Mouse (Mus musculus) MEL (cell line): ENCODE data around the gene Gm28305. TPM values are rescaled to one million over a fixed set of nuclear protein-coding genes. Genes with fewer than 3 reads are reported as not detected.

Experiments
- DNase-seq: peaks from one replicate; pipeline ENCODE4 v3.0.0; 2011; ENCODE audit warnings: low read depth, low spot score
- H3K27ac ChIP-seq: 2 replicates; pipeline ENCODE4 v1.5.1; 2012; ENCODE audit warnings: low read depth, mild to moderate bottlenecking, control low read depth, low read length, moderate library complexity; ENCODE audit not compliant: control insufficient read depth
- H3K27me3 ChIP-seq, 2 experiments: fragments of 150-350 bp in 1 of 2; sonication (generic) in 1 of 2; 2 replicates each; pipeline ENCODE4 v1.6.1; 2012; ENCODE audit warnings: low read length in 2 of 2, mild to moderate bottlenecking in 2 of 2, improper control_type of control experiment in 1 of 2, moderate library complexity in 1 of 2; ENCODE audit not compliant: insufficient read depth in 2 of 2, control insufficient read depth in 1 of 2
- H3K36me3 ChIP-seq, 2 experiments: 2 replicates each; pipeline ENCODE4 v1.6.1; 2012 to 2014; ENCODE audit warnings: low read length in 2 of 2, improper control_type of control experiment in 1 of 2, inconsistent platforms in 1 of 2, mild to moderate bottlenecking in 1 of 2; ENCODE audit not compliant: insufficient read depth in 2 of 2, control insufficient read depth in 1 of 2
- H3K4me1 ChIP-seq, 2 experiments: fragments of 150-350 bp in 1 of 2; sonication (generic) in 1 of 2; 2 replicates each; pipeline ENCODE4 v1.6.1; 2012; ENCODE audit warnings: low read length in 2 of 2, improper control_type of control experiment in 1 of 2, mild to moderate bottlenecking in 1 of 2; ENCODE audit not compliant: insufficient read depth in 2 of 2, control insufficient read depth in 1 of 2
- H3K4me3 ChIP-seq, 2 experiments: fragments of 150-350 bp in 1 of 2; sonication (generic) in 1 of 2; 2 replicates each; pipeline ENCODE4 v1.5.1; 2012; ENCODE audit warnings: low read depth in 2 of 2, low read length in 2 of 2, mild to moderate bottlenecking in 2 of 2, moderate library complexity in 2 of 2, control low read depth in 1 of 2, improper control_type of control experiment in 1 of 2; ENCODE audit not compliant: control insufficient read depth in 1 of 2, insufficient read depth in 1 of 2
- H3K79me2 ChIP-seq: 2 replicates; pipeline ENCODE4 v1.6.1; 2012; ENCODE audit warnings: mild to moderate bottlenecking, low read length, moderate library complexity; ENCODE audit not compliant: control insufficient read depth, poor library complexity, insufficient read depth
- H3K9ac ChIP-seq: 2 replicates; pipeline ENCODE4 v1.6.1; 2012; ENCODE audit warnings: low read depth, mild to moderate bottlenecking, control low read depth, low read length, moderate library complexity; ENCODE audit not compliant: control insufficient read depth, poor library complexity, severe bottlenecking
- H3K9me3 ChIP-seq: fragments of 150-350 bp; sonication (generic); replicated peaks from 2 replicates; pipeline ENCODE4 v1.6.1; 2012; ENCODE audit warnings: mild to moderate bottlenecking, low read length, improper control_type of control experiment, moderate library complexity; ENCODE audit not compliant: insufficient read depth
- CHD1 ChIP-seq: IDR thresholded peaks from 2 replicates; pipeline ENCODE4 v1.6.1; 2012; ENCODE audit warnings: low read depth, mild to moderate bottlenecking, inconsistent platforms, low read length, improper control_type of control experiment
- CHD2 ChIP-seq: IDR thresholded peaks from 2 replicates; pipeline ENCODE4 v1.6.1; 2011; ENCODE audit warnings: low read length, improper control_type of control experiment
- CTCF ChIP-seq, 3 experiments: IDR thresholded peaks in 2 of 3; conservative IDR thresholded peaks in 1 of 3; 2 replicates each; pipeline ENCODE4 v1.5.1; 2011 to 2012; ENCODE audit warnings: low read length in 3 of 3, low read depth in 2 of 3, mild to moderate bottlenecking in 2 of 3, improper control_type of control experiment in 1 of 3, inconsistent platforms in 1 of 3, mixed read lengths in 1 of 3, moderate library complexity in 1 of 3; ENCODE audit not compliant: control insufficient read depth in 1 of 3, insufficient read depth in 1 of 3, poor library complexity in 1 of 3, severe bottlenecking in 1 of 3
- HCFC1 ChIP-seq: IDR thresholded peaks from 2 replicates; pipeline ENCODE4 v1.6.1; 2012; ENCODE audit warnings: low read depth, mild to moderate bottlenecking, inconsistent platforms, low read length, improper control_type of control experiment, moderate library complexity
- JUND ChIP-seq: IDR thresholded peaks from 2 replicates; pipeline ENCODE4 v1.6.1; 2011; ENCODE audit warnings: low read depth, mild to moderate bottlenecking, improper control_type of control experiment, low read length
- KAT2A ChIP-seq: conservative IDR thresholded peaks from 2 replicates; pipeline ENCODE4 v1.6.1; 2012; ENCODE audit warnings: low read depth, low read length, improper control_type of control experiment, inconsistent platforms
- MAFK ChIP-seq: IDR thresholded peaks from 2 replicates; pipeline ENCODE4 v1.6.1; 2011; ENCODE audit warnings: low read depth, mild to moderate bottlenecking, low read length, improper control_type of control experiment, borderline replicate concordance
- MAZ ChIP-seq: IDR thresholded peaks from 2 replicates; pipeline ENCODE4 v1.6.1; 2012; ENCODE audit warnings: low read depth, mild to moderate bottlenecking, inconsistent platforms, low read length, improper control_type of control experiment
- MYB ChIP-seq: IDR thresholded peaks from 2 replicates; pipeline ENCODE4 v1.6.1; 2011; ENCODE audit warnings: mild to moderate bottlenecking, low read depth, low read length, improper control_type of control experiment
- NELFE ChIP-seq: IDR thresholded peaks from 2 replicates; pipeline ENCODE4 v1.6.1; 2011; ENCODE audit warnings: low read depth, low read length, improper control_type of control experiment
- NRF1 ChIP-seq: IDR thresholded peaks from 2 replicates; pipeline ENCODE4 v1.6.1; 2014; ENCODE audit warnings: low read depth, mild to moderate bottlenecking, inconsistent platforms, low read length, improper control_type of control experiment, moderate library complexity; ENCODE audit not compliant: poor library complexity, insufficient read depth, severe bottlenecking
- POLR2AphosphoS2 ChIP-seq: IDR thresholded peaks from 2 replicates; pipeline ENCODE4 v1.6.1; 2011; ENCODE audit warnings: low read length, improper control_type of control experiment
- RAD21 ChIP-seq: IDR thresholded peaks from 2 replicates; pipeline ENCODE4 v1.6.1; 2011; ENCODE audit warnings: mild to moderate bottlenecking, low read depth, low read length, improper control_type of control experiment
- SIN3A ChIP-seq: IDR thresholded peaks from 2 replicates; pipeline ENCODE4 v1.6.1; 2012; ENCODE audit warnings: low read length, improper control_type of control experiment, inconsistent platforms
- SMC3 ChIP-seq: IDR thresholded peaks from 2 replicates; pipeline ENCODE4 v1.6.1; 2011; ENCODE audit warnings: low read depth, low read length, improper control_type of control experiment
- TAL1 ChIP-seq: IDR thresholded peaks from 2 replicates; pipeline ENCODE4 v1.6.1; 2012; ENCODE audit warnings: mild to moderate bottlenecking, inconsistent platforms, low read length, moderate library complexity, mixed read lengths
- TCF12 ChIP-seq: IDR thresholded peaks from 2 replicates; pipeline ENCODE4 v1.6.1; 2014; ENCODE audit warnings: low read depth, mild to moderate bottlenecking, inconsistent platforms, low read length, improper control_type of control experiment, moderate library complexity
- UBTF ChIP-seq: IDR thresholded peaks from 2 replicates; pipeline ENCODE4 v1.6.1; 2012; ENCODE audit warnings: low read depth, mild to moderate bottlenecking, inconsistent platforms, low read length, improper control_type of control experiment, moderate library complexity, borderline replicate concordance; ENCODE audit not compliant: insufficient read depth
- ZC3H11A ChIP-seq: IDR thresholded peaks from 2 replicates; pipeline ENCODE4 v1.6.1; 2012; ENCODE audit warnings: low read depth, mild to moderate bottlenecking, inconsistent platforms, low read length, improper control_type of control experiment
- ZKSCAN1 ChIP-seq: IDR thresholded peaks from 2 replicates; pipeline ENCODE4 v1.6.1; 2012; ENCODE audit warnings: low read depth, mild to moderate bottlenecking, inconsistent platforms, low read length, improper control_type of control experiment, moderate library complexity
- ZMIZ1 ChIP-seq: IDR thresholded peaks from 2 replicates; pipeline ENCODE4 v1.6.1; 2012; ENCODE audit warnings: low read depth, mild to moderate bottlenecking, inconsistent platforms, low read length, improper control_type of control experiment, moderate library complexity
- ZNF384 ChIP-seq: IDR thresholded peaks from 2 replicates; pipeline ENCODE4 v1.6.1; 2012; ENCODE audit warnings: low read depth, mild to moderate bottlenecking, inconsistent platforms, low read length, improper control_type of control experiment
- polyA plus RNA-seq, 2 experiments: library from polyadenylated mRNA; stranded (reverse) in 1 of 2; unstranded in 1 of 2; fragments of >175 nt in 1 of 2; fragments of >200 nt in 1 of 2; gene quantifications; 2 replicates each; pipeline versions ENCODE4 v1.2.1 to v1.2.4; 2012; ENCODE audit warnings: low replicate concordance in 2 of 2, low read depth in 1 of 2; ENCODE audit not compliant: insufficient read length in 2 of 2, insufficient read depth in 1 of 2, missing spikeins in 1 of 2
- total RNA-seq: library from RNA; depleted of rRNA; stranded (reverse); fragments of 300-350 nt; gene quantifications from 2 replicates; pipeline ENCODE4 v1.2.3, GENCODE M21; 2012

Gene Gm28305
- total and polyA plus RNA-seq, 3 experiments: not detected

DNA sequence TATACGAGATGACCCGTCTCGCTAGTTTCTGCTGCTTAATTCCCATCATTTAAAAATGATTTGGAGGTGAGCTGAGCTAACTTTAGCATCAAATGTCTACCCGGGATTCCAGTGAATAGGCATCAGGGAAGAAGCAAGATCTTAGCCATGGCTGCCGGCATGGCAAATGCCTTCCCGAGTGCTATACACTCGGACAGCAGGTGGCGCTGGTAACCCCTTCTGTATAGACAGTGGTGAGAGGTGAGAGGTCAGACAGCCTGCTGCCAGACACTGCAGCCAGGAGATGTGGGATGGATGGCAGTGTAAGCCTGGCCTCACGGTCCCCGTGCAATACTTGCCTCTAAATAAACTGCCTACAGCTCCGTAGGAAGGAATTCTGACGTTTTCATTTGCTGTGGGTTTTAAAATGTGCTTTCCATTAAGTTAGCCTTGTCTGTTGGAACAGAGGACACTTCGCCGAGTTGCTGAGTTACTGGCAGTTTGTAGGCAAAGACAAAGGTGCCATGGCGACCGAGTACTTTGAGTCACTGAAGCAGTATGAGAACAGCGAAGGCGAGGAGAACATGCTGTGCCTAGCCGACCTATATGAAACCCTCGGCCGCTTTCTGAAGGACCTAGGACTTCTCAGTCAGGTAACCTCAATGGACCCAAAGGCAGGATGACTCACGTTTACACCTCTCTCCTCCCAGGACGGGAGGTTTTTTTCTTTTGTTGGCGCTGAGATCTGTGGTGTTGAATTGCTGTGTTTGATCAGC is 5.0 kb upstream of the Gm28305 start:
- no peak overlapping the region for H3K4me3 ChIP-seq
- no peaks in the 10 kb centered on the region for H3K79me2 ChIP-seq
- no peaks in the 10 kb centered on the region for H3K27me3 ChIP-seq
- H3K36me3 ChIP-seq: no peaks in the 10 kb centered on the region
- no peak overlapping the region for H3K27ac ChIP-seq
- no peaks in the 10 kb centered on the region for H3K4me1 ChIP-seq
- peak; percentile 73 for DNase-seq
- H3K9ac ChIP-seq: no peak overlapping the region
- TF ChIP-seq ZC3H11A: peak; percentile 32
- no peak for TF ChIP-seq ZKSCAN1
- TF ChIP-seq CTCF (IDR thresholded peaks at IDR 0.05 in 2 of 3, conservative IDR thresholded peaks at IDR 0.05 in 1 of 3; ENCODE audit: control insufficient read depth in 1 of 3, insufficient read depth in 1 of 3, low read depth in 2 of 3, low read length in 3 of 3, poor library complexity in 1 of 3, severe bottlenecking in 1 of 3): peak; percentile 85 to 87 (median 87)
- peak; percentile 49 for TF ChIP-seq RAD21
- TF ChIP-seq SMC3: peak; percentile 84
- H3K9me3 ChIP-seq: no peaks in the 10 kb centered on the region

GRCm38 (mm10) chr9:104038266-104038665 is 2.2 kb upstream of the Gm28305 start:
- Histone ChIP-seq H3K79me2 (no peaks in the 10 kb centered on the region), H3K27me3 (no peaks in the 10 kb centered on the region), H3K27ac (no peak overlapping the region), H3K4me1 (no peaks in the 10 kb centered on the region), H3K9me3 (no peaks in the 10 kb centered on the region), H3K4me3 (no peak overlapping the region)
- no peak for DNase-seq
- TF ChIP-seq CHD1 (no peak), ZC3H11A (no peak), ZMIZ1 (no peak), KAT2A (no peak), TCF12 (no peak), CTCF (IDR thresholded peaks at IDR 0.05 in 2 of 3, conservative IDR thresholded peaks at IDR 0.05 in 1 of 3; ENCODE audit: control insufficient read depth in 1 of 3, insufficient read depth in 1 of 3, low read depth in 2 of 3, low read length in 3 of 3, poor library complexity in 1 of 3, severe bottlenecking in 1 of 3) (no peak), ZKSCAN1 (no peak), MAFK (no peak), SIN3A (no peak), UBTF (no peak), TAL1 (no peak), MYB (no peak), NRF1 (no peak), NELFE (no peak), MAZ (no peak), POLR2AphosphoS2 (no peak), ZNF384 (no peak), CHD2 (no peak), HCFC1 (no peak), JUND (no peak)
- TF ChIP-seq, all 39 proteins: peak for 0
- no peaks in the 10 kb centered on the region for H3K36me3 ChIP-seq
- H3K9ac ChIP-seq: no peak overlapping the region
